Mouse (Mus musculus): ENCODE measurements around the gene Tsg101. TPM values are rescaled to one million over a fixed set of nuclear protein-coding genes. Genes with fewer than 3 reads are reported as not detected.

Tsg101 gene
- total RNA-seq, 2 experiments from 2014 or later = 59.6 to 66.3 TPM

- no peak for DNase-seq
- intact Hi-C loops (cut with DNase I) = no loop called here
Observed at GRCm38 (mm10) chr7:46840326-46840725, 79.4 kb downstream of the Tsg101 start.

- DNase-seq = no peak
- intact Hi-C loops (cut with DNase I) = no loop called here
Observed at GRCm38 (mm10) chr7:46839861-46840260, 79.9 kb downstream of the Tsg101 start.

GRCm38 (mm10) chr7:46839446-46839845, 80.3 kb downstream of the Tsg101 start:
- peak in 1 of 2 experiments; percentile 22 for DNase-seq
- intact Hi-C loops (cut with DNase I) = no loop called here

Other genes with a start within 250 kb of the Tsg101 start
- under 1 TPM in 1 of 2 experiments, not detected in 1; 0.17 TPM for gene Tph1, start 247.4 kb downstream of the Tsg101 start, total RNA-seq (2021)
- 1 to 10 TPM; 4.2 to 4.3 TPM for gene Saal1, start 209.3 kb downstream of the Tsg101 start, total RNA-seq (2021)
- gene Saa3, start 204.3 kb downstream of the Tsg101 start, total RNA-seq (2021) = 1 to 10 TPM; 1.6 TPM
- not detected for gene Saa4, start 187.4 kb downstream of the Tsg101 start, total RNA-seq (2021)
- gene Saa1, start 177.0 kb downstream of the Tsg101 start, total RNA-seq (2021) = not detected
- not detected for gene Saa2, start 168.2 kb downstream of the Tsg101 start, total RNA-seq (2021)
- gene Hps5, start 123.9 kb downstream of the Tsg101 start, total RNA-seq (2021) = 10 to 100 TPM in 1 of 2 experiments, 1 to 10 TPM in 1; 8.0 to 12.5 TPM
- gene Gtf2h1, start 123.9 kb downstream of the Tsg101 start, total RNA-seq (2021) = 10 to 100 TPM; 18.2 to 19.0 TPM
- gene Ldha, start 78.5 kb downstream of the Tsg101 start, total RNA-seq (2021) = 100 to 1,000 TPM; 746 to 778 TPM
- gene Ldhc, start 58.8 kb downstream of the Tsg101 start, total RNA-seq (2021) = not detected
- gene Uevld, start 38.6 kb upstream of the Tsg101 start, total RNA-seq (2021) = 1 to 10 TPM; 8.1 to 9.7 TPM
- gene Gm9999, start 63.6 kb upstream of the Tsg101 start, total RNA-seq (2021) = not detected
- 10 to 100 TPM; 10.2 to 11.1 TPM for gene Spty2d1, start 88.4 kb upstream of the Tsg101 start, total RNA-seq (2021)
- 10 to 100 TPM; 26.4 to 31.0 TPM for gene Tmem86a, start 130.6 kb upstream of the Tsg101 start, total RNA-seq (2021)
- not detected for gene Ptpn5, start 213.7 kb upstream of the Tsg101 start, total RNA-seq (2021)

All from heart, postnatal 14 days (tissue).